In genomic region chr12:91745758-91746290, GRCm38 (mm10) we compare ENCODE assay signal across 8 mouse cellular contexts. TPM values are rescaled to one million over a fixed set of nuclear protein-coding genes. Genes with fewer than 3 reads are reported as not detected.
DNase-seq lines count a peak whose midpoint lies in the region; ATAC-seq and TF ChIP-seq lines count a peak whose summit lies in the region.

No protein-coding gene starts in this region.

- no peak for TF ChIP-seq POLR2A in olfactory bulb, adult 2 months (IDR thresholded peaks at IDR 0.05; ENCODE audit: insufficient read depth, low read depth, low read length)

- no peaks in the 10 kb centered on the region for H3K4me1 ChIP-seq in limb, embryonic 11.5 days (ENCODE audit: control insufficient read depth, insufficient read depth, low read length)
- H3K4me1 ChIP-seq in olfactory bulb, adult 2 months (ENCODE audit: control insufficient read depth, insufficient read depth, low read length), result peaks cover 23% of the 10 kb centered on the region

- CTCF ChIA-PET in Patski (lab: Charles Lee), result no interaction called here

- no peaks in the 10 kb centered on the region for H3K9me3 ChIP-seq in limb, embryonic 11.5 days (ENCODE audit: control insufficient read depth, low read length)

- no peaks in the 10 kb centered on the region for H3K36me3 ChIP-seq in limb, embryonic 11.5 days (ENCODE audit: control insufficient read depth, insufficient read depth, low read length)

- H3K4me2 ChIP-seq in limb, embryonic 11.5 days (ENCODE audit: low read depth, severe bottlenecking), result no peak overlapping the region

- no peak overlapping the region for H3K9ac ChIP-seq in limb, embryonic 11.5 days (ENCODE audit: low read length)

- peak; percentile 10 for DNase-seq in CD4-positive, CD25-positive, alpha-beta regulatory T cell, adult 2 months (ENCODE audit: low read depth, low spot score)
- DNase-seq in Patski (ENCODE audit: low read depth, low spot score), result peak; percentile 87
- DNase-seq in limb, embryonic 11.5 days (ENCODE audit: low spot score), result no peak
- no peak for DNase-seq in T-cell, adult 2 months (ENCODE audit: low spot score)
- DNase-seq in cerebellum, adult 8-10 months, result no peak

- TF ChIP-seq CTCF in Patski (IDR thresholded peaks at IDR 0.05), result no peak
- TF ChIP-seq CTCF in olfactory bulb, adult 2 months (IDR thresholded peaks at IDR 0.05; ENCODE audit: insufficient read depth, low read depth, low read length), result no peak

- no peak overlapping the region for H3K4me3 ChIP-seq in limb, embryonic 11.5 days (ENCODE audit: low read depth, low read length)
- no peak overlapping the region for H3K4me3 ChIP-seq in olfactory bulb, adult 2 months (ENCODE audit: insufficient read depth, low read depth, low read length)

- WGBS in limb, embryonic 11.5 days, result 73% methylated on average over 11 of the region's 11 CpGs
- 56% methylated on average over 11 of the region's 11 CpGs for WGBS in olfactory bulb, adult 2 months

- POLR2A ChIA-PET in Patski (lab: Charles Lee), result interaction anchor here (0.5 to 0.6 kb wide), 2 partner anchors 8 to 31 kb away, joined by 3 to 7 read pairs; no protein-coding TSS in a partner anchor

- no peak for ATAC-seq in CD4-positive, CD25-positive, alpha-beta regulatory T cell, adult 4 months
- ATAC-seq in Patski, result peak; percentile 92
- peak; percentile 33 for ATAC-seq in granulocyte monocyte progenitor cell, adult 5-6 weeks (replicated peaks; ENCODE audit: poor library complexity, severe bottlenecking)
- ATAC-seq in limb, embryonic 11.5 days (ENCODE audit: insufficient number of reproducible peaks, low FRiP score, low TSS enrichment, low read depth), result 0 out of 2 replicates have a peak, but pooled peaks have one; percentile 26

- no peak overlapping the region for H3K27ac ChIP-seq in limb, embryonic 11.5 days (replicated peaks; ENCODE audit: low read depth, low read length)
- H3K27ac ChIP-seq in olfactory bulb, adult 2 months (ENCODE audit: insufficient read depth, low read depth, low read length), result 0 out of 2 replicates have a peak overlapping the region, but pooled peaks have one; percentile 42

- no peaks in the 10 kb centered on the region for H3K27me3 ChIP-seq in Patski
- H3K27me3 ChIP-seq in limb, embryonic 11.5 days (ENCODE audit: control insufficient read depth, insufficient read depth, low read length), result no peaks in the 10 kb centered on the region

- in situ Hi-C loops in Patski (cut with MboI; ENCODE audit: low pct_unique_long_range_greater_than_20kb), result loop anchor here (5.0 kb wide), 1 partner anchor 36 kb away; no protein-coding TSS in a partner anchor

RNA-seq across cellular contexts. Expression of gene Ston2, which starts 42.4 kb away (rescaled TPM):
- polyA plus RNA-seq in CD4-positive, CD25-positive, alpha-beta regulatory T cell, adult 4 months (2017; shearing (Covaris generic)), result under 1 TPM; 0.08 to 0.47 TPM
- 14.8 TPM for polyA plus RNA-seq in Patski (2021)
- 7.6 and 17.4 TPM in 2 replicates for total RNA-seq in granulocyte monocyte progenitor cell, adult 5-6 weeks (2014; fragmentation: Nextera tagmentation)
- total RNA-seq in granulocyte monocyte progenitor cell, adult 5-6 weeks (2017), result 2.9 and 6.9 TPM in 2 replicates
- polyA plus RNA-seq in limb, embryonic 11.5 days (2014; fragmentation: Nextera tagmentation; extraction: Ambion mirVana), result 6.3 and 6.6 TPM in 2 replicates
- polyA plus RNA-seq in olfactory bulb, adult 2 months (2012; ENCODE audit: insufficient read depth, insufficient read length, low replicate concordance, missing spikeins), result not detected in 2 replicates

Comparison
In these comparisons a context has a peak if more than half of its experiments do, and no peak if none do; other contexts are left out.
1. DNase-seq: peak in CD4-positive, CD25-positive, alpha-beta regulatory T cell, adult 2 months (single experiment) and Patski (single experiment); none in limb, embryonic 11.5 days (single experiment), T-cell, adult 2 months (single experiment) and cerebellum, adult 8-10 months (single experiment).